Mouse (Mus musculus) liver, postnatal 0 days (tissue): ENCODE measurements around the gene Adam22. TPM values are rescaled to one million over a fixed set of nuclear protein-coding genes. Genes with fewer than 3 reads are reported as not detected.

Experiments
- ATAC-seq: fragments of 200-750 bp; cut with Nextera tagmentation; 2 replicates; pipeline ENCODE4 v1.8.0; 2017; ENCODE audit warnings: mild to moderate bottlenecking, moderate library complexity
- DNase-seq: peaks from one replicate; pipeline ENCODE4 v3.0.0-alpha.2; 2016
- H3K27ac ChIP-seq: fragments of 300-500 bp; sonication (generic); 2 replicates; pipeline ENCODE4 v1.5.1; 2014; ENCODE audit warnings: antibody characterized with exemption, moderate library complexity, mild to moderate bottlenecking, low read depth
- H3K27me3 ChIP-seq: fragments of 300-500 bp; sonication (generic); 2 replicates; pipeline ENCODE4 v1.6.1; 2014; ENCODE audit warnings: low read length, control low read depth, mixed read lengths; ENCODE audit not compliant: insufficient read depth
- H3K36me3 ChIP-seq: fragments of 300-500 bp; sonication (generic); replicated peaks from 2 replicates; pipeline ENCODE4 v1.6.1; 2014; ENCODE audit warnings: mild to moderate bottlenecking, control low read depth, low read length, moderate library complexity, mixed read lengths; ENCODE audit not compliant: insufficient read depth
- H3K4me1 ChIP-seq: fragments of 300-500 bp; sonication (generic); 2 replicates; pipeline ENCODE4 v1.6.1; 2014; ENCODE audit warnings: antibody characterized with exemption, mild to moderate bottlenecking, control low read depth; ENCODE audit not compliant: insufficient read depth
- H3K4me2 ChIP-seq: fragments of 300-500 bp; sonication (generic); 2 replicates; pipeline ENCODE4 v1.6.1; 2014; ENCODE audit warnings: low read depth, mild to moderate bottlenecking, low read length, moderate library complexity, mixed read lengths
- H3K4me3 ChIP-seq: fragments of 300-500 bp; sonication (generic); 2 replicates; pipeline ENCODE4 v1.5.1; 2014; ENCODE audit warnings: low read depth, low read length
- H3K9ac ChIP-seq: fragments of 300-500 bp; sonication (generic); replicated peaks from 2 replicates; pipeline ENCODE4 v1.6.1; 2014; ENCODE audit warnings: mild to moderate bottlenecking, moderate library complexity
- H3K9me3 ChIP-seq: fragments of 300-500 bp; sonication (generic); 2 replicates; pipeline ENCODE4 v1.6.1; 2016; ENCODE audit warnings: mild to moderate bottlenecking, control low read depth, low read length, mixed read lengths
- CTCF ChIP-seq: sonication (generic); IDR thresholded peaks from 2 replicates; pipeline ENCODE4 v1.5.1; 2016; ENCODE audit warnings: antibody characterized with exemption, low read depth
- EP300 ChIP-seq: IDR thresholded peaks from 2 replicates; pipeline ENCODE4 v1.6.1; 2016; ENCODE audit warnings: antibody characterized with exemption, low read depth, mild to moderate bottlenecking
- WGBS: fragments of 180-500 bp; shearing (Covaris S2); extraction: QIAGEN DNeasy Blood & Tissue Kit; methylation state at CpG from one replicate; pipeline ENCODE4 v1.1.7; 2014; ENCODE audit not compliant: insufficient replicate concordance; 5-methylcytosine and 5-hydroxymethylcytosine counted together
- polyA plus RNA-seq: library from polyadenylated mRNA; unstranded; fragments of >200 nt; fragmentation: Nextera tagmentation; extraction: Ambion mirVana; gene quantifications from 2 replicates; pipeline ENCODE4 v1.2.1, GENCODE M21; 2015

The Adam22 gene
- polyA plus RNA-seq, 1 experiment from 2014 or later: 0.33 TPM

DNA sequence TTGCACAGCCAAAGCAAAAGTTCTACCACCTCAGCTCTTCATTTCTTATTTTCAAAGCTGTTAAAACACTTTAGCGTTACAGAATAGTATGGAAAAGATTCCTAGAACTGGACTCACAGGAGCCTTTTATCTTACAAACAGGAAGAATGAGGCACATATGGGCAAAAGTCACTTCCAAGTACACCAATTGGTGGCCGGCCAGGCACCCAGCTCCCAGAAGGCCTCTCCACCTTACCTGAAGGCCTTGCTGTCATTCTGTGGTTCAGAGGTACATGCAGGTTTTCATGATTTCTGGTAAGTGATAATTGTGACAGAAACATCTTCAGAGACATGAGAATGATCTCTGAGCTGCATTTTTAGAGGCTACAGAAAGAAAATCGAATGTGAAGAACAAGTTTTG lies 24.7 kb downstream of the Adam22 start:
- ATAC-seq (no peak), DNase-seq (no peak)
- Histone ChIP-seq H3K9me3 (no peaks in the 10 kb centered on the region), H3K4me1 (no peaks in the 10 kb centered on the region), H3K4me3 (no peak overlapping the region), H3K36me3 (no peaks in the 10 kb centered on the region), H3K27ac (no peak overlapping the region), H3K4me2 (no peak overlapping the region), H3K9ac (no peak overlapping the region), H3K27me3 (no peaks in the 10 kb centered on the region)
- TF ChIP-seq EP300: no peak
- no peak for TF ChIP-seq CTCF
- 67% methylated on average over 3 of the region's 3 CpGs for WGBS

- Histone ChIP-seq H3K4me2 (no peak overlapping the region), H3K27ac (no peak overlapping the region), H3K36me3 (no peaks in the 10 kb centered on the region), H3K4me1 (no peaks in the 10 kb centered on the region), H3K9ac (no peak overlapping the region), H3K27me3 (no peaks in the 10 kb centered on the region), H3K4me3 (no peak overlapping the region), H3K9me3 (no peaks in the 10 kb centered on the region)
- no peak for DNase-seq
- no peak for ATAC-seq
- TF ChIP-seq EP300: no peak
- TF ChIP-seq CTCF: no peak
- WGBS: 73% methylated on average over 4 of the region's 4 CpGs
Measured at GRCm38 (mm10) chr5:8341676-8342075, 26.3 kb downstream of the Adam22 start.

- H3K4me1 ChIP-seq: no peaks in the 10 kb centered on the region
- 55% methylated on average over 4 of the region's 4 CpGs for WGBS
- no peak overlapping the region for H3K27ac ChIP-seq
- H3K4me3 ChIP-seq: no peak overlapping the region
- no peaks in the 10 kb centered on the region for H3K9me3 ChIP-seq
- H3K36me3 ChIP-seq: no peaks in the 10 kb centered on the region
- DNase-seq: no peak
- TF ChIP-seq EP300: no peak
- TF ChIP-seq CTCF: no peak
- H3K9ac ChIP-seq: no peak overlapping the region
- ATAC-seq: no peak
- no peak overlapping the region for H3K4me2 ChIP-seq
- H3K27me3 ChIP-seq: no peaks in the 10 kb centered on the region
Measured at GRCm38 (mm10) chr5:8327645-8328269, 40.2 kb downstream of the Adam22 start.

DNA sequence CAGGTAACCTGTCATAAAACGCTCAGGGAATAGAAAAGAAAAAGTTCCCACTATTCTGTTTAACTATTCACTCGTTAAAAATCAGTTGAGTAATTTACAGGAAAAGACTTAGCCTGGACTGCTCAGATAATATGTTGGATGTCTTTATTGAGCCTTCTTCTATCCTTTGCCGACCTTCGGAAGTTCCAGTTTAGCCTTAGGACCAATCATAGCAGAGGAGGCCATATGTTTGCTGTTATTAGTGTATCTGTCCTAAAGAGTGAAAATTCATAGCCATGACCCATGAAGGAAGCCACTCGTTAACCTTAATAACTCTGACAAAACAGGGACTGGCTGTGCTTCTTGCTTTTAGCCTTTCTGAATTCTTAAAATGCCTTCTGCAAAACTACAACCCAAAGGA lies 41.3 kb downstream of the Adam22 start:
- Histone ChIP-seq H3K27ac (no peak overlapping the region), H3K4me3 (no peak overlapping the region), H3K36me3 (no peaks in the 10 kb centered on the region), H3K9me3 (no peaks in the 10 kb centered on the region), H3K4me1 (no peaks in the 10 kb centered on the region), H3K27me3 (no peaks in the 10 kb centered on the region), H3K9ac (no peak overlapping the region), H3K4me2 (no peak overlapping the region)
- DNase-seq (no peak), ATAC-seq (no peak)
- no peak for TF ChIP-seq CTCF
- TF ChIP-seq EP300: no peak
- 70% methylated on average over 5 of the region's 5 CpGs for WGBS

DNA sequence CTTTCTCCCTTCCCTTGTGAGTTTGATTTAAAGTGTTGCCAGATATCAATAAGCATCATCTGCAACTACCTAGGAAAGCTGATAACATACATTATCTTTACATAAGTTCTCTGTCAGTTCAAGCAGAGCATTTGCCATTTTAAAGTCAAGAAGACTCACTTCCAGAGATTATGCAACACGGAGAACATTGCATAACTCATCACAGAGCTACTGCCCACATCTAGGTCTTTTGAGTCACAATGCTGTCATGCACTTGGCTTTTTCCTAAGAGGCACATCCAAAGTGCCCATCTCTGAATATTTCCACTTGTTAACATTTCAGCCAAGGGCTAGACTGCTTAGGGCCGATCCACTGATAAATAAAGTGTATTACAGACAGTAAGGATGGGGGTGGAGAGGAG lies 55.6 kb downstream of the Adam22 start:
- H3K36me3 ChIP-seq: no peaks in the 10 kb centered on the region
- H3K4me3 ChIP-seq: no peak overlapping the region
- ATAC-seq (no peak), DNase-seq (no peak)
- no peak overlapping the region for H3K4me2 ChIP-seq
- no peak overlapping the region for H3K27ac ChIP-seq
- no peaks in the 10 kb centered on the region for H3K9me3 ChIP-seq
- TF ChIP-seq CTCF: no peak
- no peak for TF ChIP-seq EP300
- H3K27me3 ChIP-seq: no peaks in the 10 kb centered on the region
- H3K9ac ChIP-seq: no peak overlapping the region
- no peaks in the 10 kb centered on the region for H3K4me1 ChIP-seq
- WGBS: 76% methylated on average over 2 of the region's 2 CpGs

DNA sequence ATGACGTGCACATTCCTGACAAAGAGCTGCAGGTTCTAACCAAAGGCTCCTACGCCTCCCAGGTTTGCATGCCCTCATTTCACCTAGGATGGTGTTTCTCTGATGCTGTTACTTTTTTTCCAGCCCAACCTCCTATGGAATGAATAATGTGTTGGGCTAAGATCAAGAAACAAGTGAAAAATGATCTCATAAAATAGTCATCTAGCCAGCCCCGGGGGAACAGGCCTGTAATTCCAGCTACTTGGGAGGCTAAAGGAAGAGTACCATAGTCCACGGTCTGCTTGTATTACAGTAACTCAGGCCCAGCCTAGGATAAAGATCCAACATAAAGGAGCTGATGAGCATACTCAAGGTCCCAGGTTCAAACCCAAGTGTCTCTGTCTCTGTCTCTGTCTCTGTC lies 57.1 kb downstream of the Adam22 start:
- ATAC-seq: no peak
- Histone ChIP-seq H3K9me3 (no peaks in the 10 kb centered on the region), H3K27ac (no peak overlapping the region), H3K27me3 (no peaks in the 10 kb centered on the region), H3K36me3 (no peaks in the 10 kb centered on the region), H3K4me3 (no peak overlapping the region), H3K9ac (no peak overlapping the region), H3K4me1 (no peaks in the 10 kb centered on the region), H3K4me2 (no peak overlapping the region)
- WGBS: 76% methylated on average over 4 of the region's 4 CpGs
- DNase-seq: no peak
- TF ChIP-seq CTCF: no peak
- TF ChIP-seq EP300: no peak

DNA sequence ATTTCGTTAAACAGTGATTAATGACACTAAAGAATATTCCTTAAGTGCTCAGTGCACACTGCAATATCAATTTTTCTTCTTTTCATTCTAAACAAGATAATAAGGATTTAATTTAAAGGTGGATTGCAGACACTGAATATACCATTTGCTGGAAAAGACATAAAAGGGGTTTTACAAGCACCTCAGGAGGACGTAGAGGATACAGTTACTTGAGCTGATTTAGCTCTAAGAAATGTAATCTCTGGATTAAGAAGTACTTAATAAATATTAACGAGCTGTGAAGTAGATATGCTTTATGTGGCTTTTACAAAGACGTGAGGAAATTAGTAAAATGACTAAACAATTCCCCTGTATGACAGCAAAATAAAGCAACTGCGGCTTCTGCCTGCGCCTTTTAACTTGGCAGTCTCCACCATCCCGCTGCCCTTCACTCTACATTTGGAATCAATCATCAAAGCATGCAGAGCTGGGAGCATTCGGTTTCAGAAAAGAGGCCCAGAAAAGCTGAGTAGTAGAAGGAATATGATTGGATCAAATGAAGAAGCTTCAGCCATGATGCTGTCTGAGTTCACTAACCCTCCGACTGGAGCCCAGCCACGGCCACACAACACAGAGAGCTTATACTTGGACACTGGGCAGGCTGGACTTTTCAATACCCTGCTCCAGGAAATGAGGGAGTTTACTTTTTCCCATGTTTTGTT lies 70.1 kb downstream of the Adam22 start:
- Histone ChIP-seq H3K9ac (no peak overlapping the region), H3K36me3 (no peaks in the 10 kb centered on the region), H3K4me3 (no peak overlapping the region), H3K4me1 (no peaks in the 10 kb centered on the region), H3K4me2 (no peak overlapping the region), H3K9me3 (no peaks in the 10 kb centered on the region), H3K27me3 (no peaks in the 10 kb centered on the region), H3K27ac (no peak overlapping the region)
- no peak for ATAC-seq
- WGBS: 71% methylated on average over 10 of the region's 10 CpGs
- TF ChIP-seq EP300 (no peak), CTCF (no peak)
- no peak for DNase-seq
